Mouse (Mus musculus) megakaryocyte, embryonic 14.5 days (primary cell): ENCODE measurements around the gene Fhdc1.

Source experiments
- FLI1 ChIP-seq: IDR thresholded peaks from 2 replicates; pipeline ENCODE4 v1.6.1; 2012; ENCODE audit warnings: low read length, inconsistent platforms, mixed read lengths
- GATA1 ChIP-seq: IDR thresholded peaks from 3 replicates; pipeline ENCODE4 v1.6.1; 2012; ENCODE audit warnings: mixed read lengths, low read length, inconsistent platforms, borderline replicate concordance

- TF ChIP-seq GATA1 (no peak), FLI1 (no peak)
Measured at GRCm38 (mm10) chr3:84484891-84485290, 4.7 kb upstream of the Fhdc1 start.
